Mouse (Mus musculus) ES-Bruce4 (cell line): ENCODE data around the gene Ptprj.

Experiments used
- CTCF ChIP-seq: IDR thresholded peaks from one replicate; pipeline ENCODE4 v1.8.1; 2011; ENCODE audit warnings: low read depth, low read length
- EP300 ChIP-seq: IDR thresholded peaks from 2 replicates; pipeline ENCODE4 v1.6.1; 2011; ENCODE audit warnings: low read depth, low read length; ENCODE audit not compliant: insufficient read depth

DNA sequence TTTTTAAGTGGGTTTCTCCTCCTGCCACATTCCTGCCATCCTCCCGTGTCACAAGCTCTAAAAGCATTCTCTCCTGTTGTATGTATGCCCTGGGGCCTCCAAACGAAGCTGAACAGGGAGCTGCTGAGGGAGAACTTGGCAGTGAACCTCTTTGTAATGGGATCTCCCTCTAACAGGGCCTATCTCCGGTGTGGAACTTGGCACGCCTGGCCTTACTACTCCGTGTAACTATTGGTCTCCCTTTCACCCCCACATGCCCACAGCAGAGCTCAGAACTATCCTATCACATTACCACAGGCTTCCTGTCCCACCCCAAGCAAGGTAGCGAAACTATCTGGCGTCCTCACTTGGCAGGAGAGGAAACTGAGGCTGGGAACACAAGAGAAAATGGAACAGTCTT, 14.4 kb downstream of the Ptprj start:
- no peak for TF ChIP-seq CTCF
- TF ChIP-seq EP300, result no peak
